Mouse (Mus musculus): Measurements from ENCODE around the gene Cish.

- no peak for TF ChIP-seq CTCF (IDR thresholded peaks at IDR 0.05; ENCODE audit: low read depth)
- no peak for TF ChIP-seq EP300 (IDR thresholded peaks at IDR 0.05; ENCODE audit: low read depth)
Measured at GRCm38 (mm10) chr9:107255596-107255995, 40.2 kb upstream of the Cish start.

All from liver, embryonic 14.5 days (tissue).